Mouse (Mus musculus) midbrain, embryonic 11.5 days (tissue): ENCODE measurements around the gene Scly. TPM values are rescaled to one million over a fixed set of nuclear protein-coding genes. Genes with fewer than 3 reads are reported as not detected.

Experiments
- ATAC-seq: fragments of 200-750 bp; cut with Nextera tagmentation; 2 replicates; pipeline ENCODE4 v1.8.0; 2017; ENCODE audit warnings: moderate TSS enrichment, moderate library complexity; ENCODE audit not compliant: low FRiP score
- DNase-seq: peaks from one replicate; pipeline ENCODE4 v3.0.0; 2015; ENCODE audit warnings: low spot score; ENCODE audit errors: missing footprints
- H3K27ac ChIP-seq: fragments of 300-500 bp; sonication (generic); 2 replicates; pipeline ENCODE4 v1.5.1; 2014; ENCODE audit warnings: low read depth, low read length
- H3K27me3 ChIP-seq: fragments of 300-500 bp; sonication (generic); 2 replicates; pipeline ENCODE4 v1.6.1; 2014; ENCODE audit warnings: mild to moderate bottlenecking, low read length, moderate library complexity, mixed read lengths; ENCODE audit not compliant: control insufficient read depth, insufficient read depth
- H3K36me3 ChIP-seq: fragments of 300-500 bp; sonication (generic); 2 replicates; pipeline ENCODE4 v1.6.1; 2014; ENCODE audit warnings: mild to moderate bottlenecking, low read length, moderate library complexity, mixed read lengths; ENCODE audit not compliant: control insufficient read depth, insufficient read depth
- H3K4me1 ChIP-seq: fragments of 300-500 bp; sonication (generic); 2 replicates; pipeline ENCODE4 v1.6.1; 2014; ENCODE audit warnings: low read length; ENCODE audit not compliant: control insufficient read depth, insufficient read depth
- H3K4me2 ChIP-seq: fragments of 300-500 bp; sonication (generic); 2 replicates; pipeline ENCODE4 v1.6.1; 2014; ENCODE audit warnings: mild to moderate bottlenecking, moderate library complexity
- H3K4me3 ChIP-seq: fragments of 300-500 bp; sonication (generic); 2 replicates; pipeline ENCODE4 v1.5.1; 2014; ENCODE audit warnings: low read depth, low read length
- H3K9ac ChIP-seq: fragments of 300-500 bp; sonication (generic); 2 replicates; pipeline ENCODE4 v1.6.1; 2014; ENCODE audit warnings: low read length
- H3K9me3 ChIP-seq: fragments of 300-500 bp; sonication (generic); 2 replicates; pipeline ENCODE4 v1.6.1; 2016; ENCODE audit warnings: low read length; ENCODE audit not compliant: control insufficient read depth
- WGBS: fragments of 180-500 bp; shearing (Covaris S2); extraction: QIAGEN DNeasy Blood & Tissue Kit; methylation state at CpG from one replicate; pipeline ENCODE4 v1.1.7; 2014; 5-methylcytosine and 5-hydroxymethylcytosine counted together
- polyA plus RNA-seq: library from polyadenylated mRNA; unstranded; fragments of >200 nt; fragmentation: Nextera tagmentation; extraction: Ambion mirVana; gene quantifications from 2 replicates; pipeline ENCODE4 v1.2.1, GENCODE M21; 2014

Scly gene
- polyA plus RNA-seq, 1 experiment from 2014 or later = 11.0 TPM

DNA sequence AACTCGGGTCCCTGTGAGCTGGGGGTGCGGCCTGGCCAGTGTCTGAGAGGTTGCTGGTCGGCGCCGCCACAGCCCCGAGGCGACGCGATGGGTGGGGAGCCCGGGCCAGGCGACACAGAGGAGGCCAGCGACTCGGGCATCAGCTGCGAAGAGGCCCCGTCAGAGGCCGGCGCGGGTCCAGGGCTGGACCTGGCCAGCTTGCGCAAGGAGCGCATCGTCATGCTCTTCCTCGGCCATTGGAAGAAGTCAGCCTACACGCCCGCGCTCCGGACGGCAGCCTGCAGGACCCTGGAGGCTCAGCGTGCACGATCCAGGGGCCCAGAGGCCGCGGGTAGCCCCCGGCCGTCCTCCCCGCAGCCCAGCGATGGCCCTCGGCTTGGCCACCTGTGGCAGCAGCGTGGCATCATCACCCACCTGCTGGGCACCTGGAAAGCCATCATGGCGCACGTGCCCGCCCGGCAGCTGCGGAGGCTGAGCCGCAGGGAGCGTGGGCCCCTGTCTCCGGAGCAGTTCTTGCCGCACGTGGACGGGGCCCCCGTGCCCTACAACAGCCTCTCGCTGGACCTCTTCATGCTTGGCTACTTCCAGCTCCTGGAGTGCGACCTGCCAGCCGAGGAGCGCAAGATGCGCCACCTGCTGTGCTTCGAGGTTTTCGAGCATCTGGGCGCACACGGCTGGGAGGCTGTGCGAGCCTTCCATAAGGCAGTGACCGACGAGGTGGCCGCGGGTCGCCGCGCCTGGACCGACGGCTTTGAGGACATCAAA is 47.0 kb downstream of the Scly start:
- DNase-seq (peak; percentile 90), ATAC-seq (peak; percentile 34; the same call in 1 of the 2 replicates)
- H3K36me3 ChIP-seq = no peaks in the 10 kb centered on the region
- H3K4me2 ChIP-seq = peak overlapping the region; percentile 39
- 3% methylated on average over 68 of the region's 68 CpGs for WGBS
- no peak overlapping the region for H3K9ac ChIP-seq
- H3K9me3 ChIP-seq = no peaks in the 10 kb centered on the region
- peak overlapping the region; percentile 23 for H3K4me3 ChIP-seq
- peaks cover 5% of the 10 kb centered on the region for H3K4me1 ChIP-seq
- H3K27me3 ChIP-seq = peaks cover 36% of the 10 kb centered on the region
- H3K27ac ChIP-seq = no peak overlapping the region

DNA sequence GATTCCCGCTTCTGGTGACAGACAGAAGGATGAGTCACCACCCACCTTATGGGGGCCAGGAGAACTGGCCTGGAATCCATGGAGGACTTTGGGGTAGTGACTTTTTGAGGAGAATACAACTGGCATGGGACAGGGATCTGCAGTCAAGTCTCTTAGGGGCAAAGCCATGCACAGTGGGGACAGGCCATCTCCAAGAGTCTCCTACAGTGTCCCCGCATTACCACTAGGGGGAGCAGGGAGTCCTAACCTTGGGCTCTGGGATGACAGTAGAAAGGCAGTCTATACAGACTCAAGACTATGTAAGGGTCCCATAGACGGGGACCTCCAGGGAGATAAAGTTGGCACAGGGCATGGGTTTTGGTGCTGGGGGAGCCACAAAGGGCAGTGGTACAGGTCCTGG is 48.8 kb downstream of the Scly start:
- peaks cover 5% of the 10 kb centered on the region for H3K4me1 ChIP-seq
- peaks cover 36% of the 10 kb centered on the region for H3K27me3 ChIP-seq
- ATAC-seq (peak; percentile 73), DNase-seq (peak; percentile 93)
- WGBS = 32% methylated on average over 3 of the region's 3 CpGs
- no peaks in the 10 kb centered on the region for H3K36me3 ChIP-seq
- no peak overlapping the region for H3K27ac ChIP-seq
- H3K4me2 ChIP-seq = no peak overlapping the region
- H3K9me3 ChIP-seq = no peaks in the 10 kb centered on the region
- no peak overlapping the region for H3K4me3 ChIP-seq
- no peak overlapping the region for H3K9ac ChIP-seq

DNA sequence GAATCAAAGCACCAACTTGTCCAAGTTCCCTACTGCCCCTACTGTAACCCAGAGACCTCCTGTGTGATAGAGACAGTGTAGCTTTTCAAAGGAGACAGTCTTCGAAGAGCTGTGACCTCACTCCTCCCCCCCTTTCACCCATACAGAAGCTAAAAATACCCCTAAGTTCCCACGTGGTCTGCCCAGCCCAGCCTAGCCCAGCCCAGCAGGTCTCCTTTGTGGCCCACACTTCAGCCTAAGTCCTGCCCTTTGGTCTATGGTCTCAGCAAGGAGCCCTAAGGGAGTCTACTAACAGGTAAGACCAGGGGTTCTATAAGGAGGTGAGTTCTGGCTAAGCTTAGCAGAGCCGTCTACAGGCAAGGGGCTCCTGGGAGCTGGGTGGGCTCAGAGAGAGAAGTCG is 52.7 kb downstream of the Scly start, which contains the start of gene Klhl30:
Gene Klhl30, plus strand, starts transcription at position 176 of the 400 bp plus-strand sequence.
- 61% methylated on average over 4 of the region's 4 CpGs for WGBS
- DNase-seq (no peak), ATAC-seq (no peak)
- Histone ChIP-seq H3K36me3 (no peaks in the 10 kb centered on the region), H3K27ac (no peak within 1 kb of the TSS), H3K9me3 (no peaks in the 10 kb centered on the region), H3K4me3 (no peak within 1 kb of the TSS), H3K27me3 (peaks cover 9% of the 10 kb centered on the region), H3K4me1 (no peaks in the 10 kb centered on the region), H3K4me2 (no peak within 1 kb of the TSS), H3K9ac (no peak within 1 kb of the TSS)

DNA sequence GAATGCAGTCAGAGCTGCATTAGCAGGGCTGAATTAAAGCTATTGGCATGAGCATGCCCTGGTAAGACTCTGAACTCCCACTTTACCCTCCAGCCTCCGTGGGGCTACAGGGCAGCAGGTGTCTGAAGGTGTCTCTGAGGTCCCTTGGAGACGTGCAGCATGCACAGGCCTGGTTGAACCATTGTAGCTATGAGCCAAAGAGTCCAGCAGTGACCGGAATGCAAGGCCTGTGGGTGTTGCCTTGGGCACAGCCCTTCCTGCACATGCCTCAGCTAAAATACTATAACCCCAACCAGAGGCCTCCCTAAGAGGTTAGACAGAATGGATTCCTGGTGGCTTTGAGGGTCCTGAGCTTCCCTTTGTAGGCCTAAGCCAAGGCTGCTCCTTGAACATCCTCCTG is 53.1 kb downstream of the Scly start:
- H3K4me3 ChIP-seq = no peak overlapping the region
- DNase-seq (no peak), ATAC-seq (no peak)
- H3K4me2 ChIP-seq = no peak overlapping the region
- no peaks in the 10 kb centered on the region for H3K9me3 ChIP-seq
- H3K27me3 ChIP-seq = peaks cover 5% of the 10 kb centered on the region
- no peak overlapping the region for H3K9ac ChIP-seq
- H3K27ac ChIP-seq = no peak overlapping the region
- 82% methylated on average over 3 of the region's 3 CpGs for WGBS
- H3K36me3 ChIP-seq = no peaks in the 10 kb centered on the region
- no peaks in the 10 kb centered on the region for H3K4me1 ChIP-seq

DNA sequence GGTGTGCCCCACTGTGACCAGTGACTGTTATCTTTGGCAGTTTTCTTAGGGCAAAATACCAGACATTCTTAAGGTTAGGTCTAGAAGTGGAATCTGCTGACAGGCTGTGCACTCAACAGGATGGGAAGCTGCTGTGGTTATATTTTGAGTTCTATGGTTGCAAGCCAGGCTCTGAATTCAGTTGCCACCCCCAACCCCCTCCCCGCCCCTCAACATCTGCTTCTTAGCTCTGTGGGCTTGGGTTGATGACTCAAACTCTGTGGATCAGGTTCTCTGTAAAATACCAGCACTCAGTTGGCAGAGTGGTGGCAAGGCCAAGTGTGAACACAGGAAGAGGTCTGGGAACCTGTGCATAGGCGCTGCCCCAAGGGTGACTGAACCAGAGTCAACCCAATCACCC is 54.1 kb downstream of the Scly start:
- Histone ChIP-seq H3K9ac (no peak overlapping the region), H3K36me3 (no peaks in the 10 kb centered on the region), H3K27me3 (no peaks in the 10 kb centered on the region), H3K27ac (no peak overlapping the region), H3K9me3 (no peaks in the 10 kb centered on the region), H3K4me3 (no peak overlapping the region), H3K4me2 (no peak overlapping the region), H3K4me1 (no peaks in the 10 kb centered on the region)
- WGBS = 88% methylated on average over 2 of the region's 2 CpGs
- ATAC-seq (no peak), DNase-seq (no peak)

DNA sequence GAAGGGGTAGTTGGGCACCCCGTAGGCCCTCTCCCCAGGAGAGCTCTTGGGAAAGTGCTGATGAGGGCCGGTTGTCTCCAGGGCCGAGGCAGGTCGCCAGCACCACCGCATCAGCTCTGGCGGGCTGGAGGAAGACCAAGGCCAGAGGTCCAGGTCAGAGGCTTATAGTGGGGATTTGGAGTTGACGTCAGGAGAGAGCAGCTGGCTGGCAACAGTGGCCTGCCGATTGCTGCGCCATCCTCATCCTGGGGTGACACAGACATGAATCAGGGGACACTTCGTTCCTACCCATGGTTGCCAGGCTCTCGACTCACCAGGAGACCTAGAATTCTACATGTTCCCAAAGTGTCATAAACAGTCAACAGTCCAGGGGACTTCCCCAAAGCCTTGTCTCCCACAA is 58.0 kb downstream of the Scly start:
- DNase-seq (peak; percentile 73), ATAC-seq (no peak)
- Histone ChIP-seq H3K27me3 (no peaks in the 10 kb centered on the region), H3K36me3 (no peaks in the 10 kb centered on the region), H3K4me3 (no peak overlapping the region), H3K9ac (no peak overlapping the region), H3K4me2 (no peak overlapping the region), H3K27ac (no peak overlapping the region), H3K4me1 (no peaks in the 10 kb centered on the region), H3K9me3 (no peaks in the 10 kb centered on the region)
- 87% methylated on average over 11 of the region's 11 CpGs for WGBS

DNA sequence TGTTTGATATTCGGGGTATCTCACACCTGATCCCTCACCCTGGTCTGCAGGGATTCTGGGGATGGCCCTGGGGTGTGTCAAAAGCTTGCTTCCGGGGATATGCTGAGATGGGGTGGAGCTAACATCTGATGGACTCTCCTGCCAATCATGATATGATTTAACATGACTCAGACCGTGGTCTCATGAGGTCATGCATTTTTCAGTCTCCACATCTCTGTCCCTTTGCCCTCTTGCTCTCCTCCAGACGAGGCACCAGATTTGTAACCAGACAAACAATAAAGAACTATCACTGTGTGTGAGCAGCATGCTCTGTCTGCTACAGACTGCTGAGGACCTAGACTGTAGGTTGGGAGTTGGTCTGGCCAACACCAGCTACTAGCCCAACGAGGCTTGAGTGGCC is 64.0 kb downstream of the Scly start:
- Histone ChIP-seq H3K9ac (no peak overlapping the region), H3K36me3 (no peaks in the 10 kb centered on the region), H3K4me2 (no peak overlapping the region), H3K4me3 (no peak overlapping the region), H3K4me1 (peaks cover 5% of the 10 kb centered on the region), H3K9me3 (no peaks in the 10 kb centered on the region), H3K27ac (no peak overlapping the region), H3K27me3 (peaks cover 4% of the 10 kb centered on the region)
- DNase-seq (no peak), ATAC-seq (no peak)
- 81% methylated on average over 5 of the region's 5 CpGs for WGBS

DNA sequence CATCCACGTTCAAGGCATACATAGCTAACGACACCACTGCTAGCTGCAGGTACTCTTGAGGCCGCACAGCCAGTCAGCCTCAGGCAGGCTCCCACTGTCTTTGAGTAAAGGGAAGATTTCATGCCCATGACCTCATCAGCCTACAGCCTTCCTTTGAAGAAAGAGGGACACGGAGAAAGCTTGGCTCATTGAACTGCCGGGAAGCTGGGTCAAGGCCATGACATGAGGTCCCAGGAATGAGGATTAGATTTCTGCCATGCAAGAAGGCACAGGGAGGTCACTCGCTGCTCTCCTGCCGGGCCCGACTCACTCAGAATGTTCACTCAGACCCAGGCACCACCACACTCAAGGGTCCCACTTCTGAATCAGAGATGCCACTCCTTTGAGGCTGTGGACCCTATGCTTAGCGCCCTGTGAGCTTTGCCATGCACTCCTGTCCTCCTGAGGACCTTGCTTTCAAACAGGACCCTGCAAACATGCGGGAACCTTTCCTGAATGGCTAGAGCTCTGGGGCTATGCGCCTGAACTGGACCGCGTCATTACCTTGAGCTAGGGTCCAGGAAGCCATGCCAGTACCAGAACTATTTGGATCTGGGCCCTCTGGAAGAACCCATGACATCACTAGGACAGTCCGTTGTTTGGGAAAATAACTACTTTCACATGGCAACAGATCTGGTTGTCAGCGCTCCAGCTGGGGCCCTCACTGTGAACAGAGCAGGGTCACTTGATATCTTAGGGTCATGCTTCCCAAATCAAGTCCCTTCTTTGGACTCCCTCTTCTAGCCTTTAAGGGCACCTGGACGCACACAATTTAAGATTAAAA is 66.9 kb downstream of the Scly start:
- no peak overlapping the region for H3K4me2 ChIP-seq
- no peak overlapping the region for H3K27ac ChIP-seq
- H3K4me3 ChIP-seq = no peak overlapping the region
- no peaks in the 10 kb centered on the region for H3K36me3 ChIP-seq
- H3K9ac ChIP-seq = no peak overlapping the region
- DNase-seq (no peak), ATAC-seq (no peak)
- no peaks in the 10 kb centered on the region for H3K9me3 ChIP-seq
- H3K4me1 ChIP-seq = peaks cover 5% of the 10 kb centered on the region
- H3K27me3 ChIP-seq = peaks cover 6% of the 10 kb centered on the region
- 94% methylated on average over 16 of the region's 16 CpGs for WGBS

DNA sequence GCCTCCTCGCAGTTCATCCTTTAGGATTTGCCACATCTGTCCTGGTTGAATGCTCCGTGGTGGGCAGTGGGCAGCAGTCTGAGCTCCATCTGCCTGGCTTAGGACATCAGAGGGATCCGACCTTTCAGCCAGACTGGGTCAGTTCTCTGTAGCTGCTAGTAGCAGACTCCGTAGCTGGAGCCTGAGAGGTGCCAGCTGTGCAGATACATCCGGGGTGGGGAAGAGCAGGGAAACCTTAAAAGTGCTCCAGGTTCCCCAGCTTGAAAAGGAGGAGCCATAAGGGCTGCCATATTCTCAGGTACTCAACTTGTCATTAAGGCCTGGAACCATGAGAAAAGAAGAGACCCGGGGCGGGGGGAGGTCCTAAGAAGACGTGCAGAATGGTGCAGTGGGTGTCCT is 67.7 kb downstream of the Scly start:
- H3K36me3 ChIP-seq = 0 out of 2 replicates have a peak, but pooled peaks cover 6% of the 10 kb centered on the region
- ATAC-seq = no peak
- H3K27ac ChIP-seq = no peak overlapping the region
- H3K4me3 ChIP-seq = 0 out of 2 replicates have a peak overlapping the region, but pooled peaks have one; percentile 30
- peaks cover 6% of the 10 kb centered on the region for H3K27me3 ChIP-seq
- no peaks in the 10 kb centered on the region for H3K9me3 ChIP-seq
- peaks cover 5% of the 10 kb centered on the region for H3K4me1 ChIP-seq
- peak overlapping the region; percentile 58 for H3K4me2 ChIP-seq
- no peak for DNase-seq
- H3K9ac ChIP-seq = no peak overlapping the region
- 28% methylated on average over 8 of the region's 8 CpGs for WGBS
